Mouse (Mus musculus): ENCODE data around the gene Kcnh4.

The Kcnh4 gene

DNA sequence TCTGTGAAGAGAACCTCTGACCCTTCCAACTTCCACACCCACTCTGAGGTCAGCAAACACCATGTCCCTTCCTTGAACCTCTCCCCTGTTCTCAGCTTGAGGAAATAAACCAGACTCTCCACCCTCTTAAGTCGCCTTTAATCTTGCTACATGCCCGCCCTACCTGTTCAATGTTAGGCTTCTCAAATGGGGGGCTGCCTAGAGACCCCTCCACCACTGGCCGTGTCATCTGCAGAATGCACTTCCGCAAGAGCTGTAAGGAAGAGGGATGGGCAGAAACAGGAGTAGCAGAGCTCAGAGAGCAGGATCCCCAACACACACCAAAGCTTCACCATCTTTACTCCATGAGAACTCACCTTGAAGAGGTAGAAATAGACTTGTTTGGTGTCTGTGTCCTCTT is 48.8 kb downstream of the Kcnh4 start:
- no peak for DNase-seq (ENCODE audit: low read depth, low spot score)

DNA sequence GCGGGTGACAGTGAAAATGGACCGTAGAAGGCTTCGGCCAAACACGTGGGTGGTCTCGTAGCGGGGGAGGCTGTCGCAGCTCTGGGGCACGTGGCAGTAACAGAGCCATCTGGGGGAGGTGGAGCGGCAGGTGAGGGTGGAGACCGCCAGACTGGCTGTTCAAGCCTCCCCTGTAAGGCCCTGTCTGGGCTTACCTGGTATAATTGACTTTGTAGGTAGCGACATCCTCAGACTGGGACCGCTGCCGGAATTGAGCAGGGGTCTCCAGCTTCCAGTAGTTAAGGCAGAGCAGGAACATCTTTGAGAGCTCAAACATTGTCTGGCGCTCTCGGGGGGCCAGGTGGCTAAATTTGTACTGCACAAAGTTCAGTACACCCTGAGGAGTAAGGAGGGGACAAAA is 49.2 kb downstream of the Kcnh4 start:
- no peak for DNase-seq (ENCODE audit: low read depth, low spot score)

DNA sequence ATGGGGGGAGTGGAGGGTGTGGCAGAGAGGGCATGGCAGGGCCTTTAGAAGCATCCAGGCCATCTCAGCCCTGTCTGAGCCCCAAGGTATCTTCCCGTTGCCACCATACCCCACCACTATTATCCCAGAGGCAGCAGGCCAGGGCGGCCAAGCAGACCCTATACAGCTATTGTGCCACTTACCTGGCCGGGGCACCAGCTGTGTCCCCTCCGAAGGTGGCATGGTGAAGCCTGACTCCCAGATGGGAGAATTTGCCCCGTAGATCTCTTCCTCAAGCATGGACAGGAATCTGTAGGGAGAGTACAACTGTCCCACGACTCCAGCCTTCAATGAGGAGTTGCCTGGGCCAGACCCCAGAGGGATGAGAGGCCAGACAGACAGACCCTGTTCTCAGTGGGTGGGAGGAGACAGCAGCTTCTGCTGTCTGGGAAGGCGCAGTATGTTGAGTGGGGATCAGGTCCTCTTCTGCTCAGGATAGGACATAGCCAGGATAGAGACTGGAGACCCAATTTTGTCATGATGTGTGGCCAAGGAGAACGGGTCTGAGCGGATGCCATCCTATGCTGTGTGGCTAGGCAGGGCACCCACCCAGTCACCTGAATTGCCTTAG is 50.4 kb downstream of the Kcnh4 start:
- no peak for DNase-seq (ENCODE audit: low read depth, low spot score)

DNA sequence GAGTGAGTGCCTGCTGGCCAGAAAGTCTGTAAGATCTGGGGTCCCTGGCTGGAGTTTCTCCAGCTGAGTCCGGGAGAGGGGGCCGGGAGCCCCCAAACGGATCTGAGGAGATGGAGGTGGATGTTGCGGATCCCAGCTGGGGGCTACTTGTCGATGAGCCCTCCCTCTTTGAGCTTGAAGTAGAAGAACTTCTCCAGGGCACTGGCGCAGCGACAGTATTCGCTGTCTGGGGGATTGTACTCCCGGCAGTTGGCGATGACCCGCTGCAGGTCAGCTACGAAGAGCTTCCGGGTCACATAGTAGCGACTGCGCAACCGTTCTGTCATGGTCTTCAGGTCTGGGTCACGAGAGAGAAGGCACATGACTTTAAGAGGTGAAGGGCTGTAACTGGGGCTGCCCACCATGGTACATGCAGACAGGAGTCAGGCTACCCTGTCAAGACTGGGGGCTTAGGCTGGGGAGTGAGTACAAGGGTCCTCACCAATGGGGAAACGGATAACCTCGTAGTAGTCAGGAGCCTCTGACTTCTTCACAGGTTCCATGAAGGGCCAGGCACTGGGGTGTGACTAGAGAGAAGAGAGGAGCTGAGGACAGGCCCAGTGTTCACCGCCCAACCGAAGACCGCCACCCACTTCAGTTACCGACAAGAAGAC is 54.5 kb downstream of the Kcnh4 start:
- no peak for DNase-seq (ENCODE audit: low read depth, low spot score)

DNA sequence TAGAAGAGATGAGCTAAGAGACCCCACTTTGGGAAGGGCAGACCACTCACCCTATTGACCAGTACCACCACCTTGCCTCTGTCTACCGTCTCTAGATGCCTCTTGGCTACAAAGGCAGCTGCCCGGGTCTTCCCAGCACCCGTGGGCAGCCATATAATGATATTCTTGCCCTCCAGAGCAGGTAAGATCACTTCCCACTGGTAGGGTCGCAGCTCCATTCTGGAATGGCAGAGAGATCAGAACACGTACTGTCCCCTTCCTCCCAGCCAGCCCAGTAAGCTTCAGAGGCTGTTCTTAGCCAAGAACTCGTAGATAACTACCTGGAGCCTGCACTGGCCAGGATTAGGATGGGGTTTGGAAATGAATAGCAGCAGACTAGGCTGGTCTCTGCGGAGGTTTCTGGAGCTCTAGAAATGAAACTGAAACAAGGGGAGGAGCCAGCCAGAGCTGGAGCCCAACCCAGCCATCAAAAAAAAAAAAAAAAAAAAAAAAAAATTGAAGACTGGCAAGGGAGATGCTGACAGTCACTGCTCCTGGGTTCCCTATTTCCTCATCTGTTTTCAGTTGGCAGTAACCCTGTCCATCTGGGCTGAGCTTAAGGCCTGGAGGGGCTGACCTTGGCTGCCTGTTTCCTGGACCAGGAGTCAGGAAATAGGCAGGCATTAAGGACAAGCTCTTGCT is 55.8 kb downstream of the Kcnh4 start, which contains the start of gene Dhx58:
Gene Dhx58 (minus strand): TSS at position 421 of the 681 bp plus-strand sequence.
- DNase-seq (ENCODE audit: low read depth, low spot score) = no peak

DNA sequence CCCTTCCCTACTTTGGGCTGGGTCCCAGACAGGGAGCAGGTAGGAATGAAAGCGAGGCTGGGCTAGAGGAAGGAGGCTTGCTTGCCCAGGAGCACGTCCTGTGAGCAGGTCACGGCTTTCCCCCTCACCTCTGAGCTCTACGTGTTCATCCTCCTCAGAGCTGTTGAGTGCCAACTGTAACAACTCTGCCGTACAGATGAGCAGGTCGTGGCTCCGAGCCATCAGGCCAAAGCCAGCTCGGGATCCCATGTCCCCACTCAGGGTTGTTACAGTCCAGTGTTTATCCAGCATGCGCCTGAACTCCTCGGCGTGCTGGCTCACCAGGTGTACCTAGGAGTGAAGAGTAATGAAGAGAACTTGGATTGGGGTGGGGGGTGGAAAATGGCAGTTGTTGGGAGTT is 56.4 kb downstream of the Kcnh4 start:
- DNase-seq (ENCODE audit: low read depth, low spot score) = no peak

DNA sequence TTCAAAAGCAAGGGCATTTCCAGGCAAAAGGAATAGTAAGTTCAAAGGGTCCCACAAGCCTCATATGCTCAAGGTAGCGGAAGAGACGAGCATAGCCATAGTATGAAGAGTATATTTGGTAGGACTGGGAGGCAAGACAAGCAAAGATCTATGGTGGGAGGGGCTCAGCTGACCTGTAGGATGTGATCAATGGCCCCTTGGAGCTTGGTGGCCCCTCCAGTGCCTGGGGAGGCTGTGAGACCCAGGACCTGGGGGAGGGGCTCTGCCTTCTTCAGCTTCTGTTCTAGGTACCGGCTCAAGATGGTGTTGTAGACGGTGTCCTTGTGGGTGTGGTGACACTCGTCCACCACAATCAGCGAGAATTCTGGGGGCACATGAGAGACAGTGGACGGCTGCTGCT is 56.8 kb downstream of the Kcnh4 start:
- no peak for DNase-seq (ENCODE audit: low read depth, low spot score)

DNA sequence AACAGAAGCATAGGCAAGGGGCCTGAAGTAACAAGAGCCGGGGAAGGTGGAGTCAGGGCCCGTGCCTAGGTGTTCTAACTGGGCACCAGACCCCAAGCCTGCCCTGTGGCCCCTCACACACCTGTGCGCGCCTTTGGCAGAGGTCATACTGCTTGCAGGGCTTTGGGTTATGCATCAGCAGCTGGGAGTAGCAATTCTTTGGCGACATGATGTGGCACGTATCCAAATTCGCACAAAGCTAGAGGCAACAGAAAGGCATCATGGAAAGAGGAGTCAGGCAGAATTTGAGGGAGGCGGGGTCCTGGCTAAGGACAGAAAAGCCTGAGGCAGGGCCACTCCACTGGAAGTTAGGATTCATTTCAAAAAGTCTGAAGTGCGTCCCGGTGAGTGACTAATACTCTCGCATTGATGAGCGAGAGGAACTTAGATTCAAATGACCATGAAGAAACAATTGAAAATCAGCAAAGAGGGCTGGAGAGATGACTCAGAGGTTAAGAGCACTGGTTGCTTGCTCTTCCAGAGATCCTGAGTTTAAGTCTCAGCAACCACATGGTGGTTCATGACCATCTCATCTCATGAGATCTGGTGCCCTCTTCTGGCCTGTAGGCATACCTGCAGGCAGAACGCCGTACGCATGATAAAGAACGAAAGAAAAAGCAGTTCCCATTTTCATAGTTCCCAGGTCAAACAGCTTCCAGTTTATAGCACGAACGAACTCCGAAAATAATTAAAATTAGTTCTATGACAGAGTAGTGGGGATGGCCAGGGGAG is 57.5 kb downstream of the Kcnh4 start:
- DNase-seq (ENCODE audit: low read depth, low spot score) = peak; percentile 82

DNA sequence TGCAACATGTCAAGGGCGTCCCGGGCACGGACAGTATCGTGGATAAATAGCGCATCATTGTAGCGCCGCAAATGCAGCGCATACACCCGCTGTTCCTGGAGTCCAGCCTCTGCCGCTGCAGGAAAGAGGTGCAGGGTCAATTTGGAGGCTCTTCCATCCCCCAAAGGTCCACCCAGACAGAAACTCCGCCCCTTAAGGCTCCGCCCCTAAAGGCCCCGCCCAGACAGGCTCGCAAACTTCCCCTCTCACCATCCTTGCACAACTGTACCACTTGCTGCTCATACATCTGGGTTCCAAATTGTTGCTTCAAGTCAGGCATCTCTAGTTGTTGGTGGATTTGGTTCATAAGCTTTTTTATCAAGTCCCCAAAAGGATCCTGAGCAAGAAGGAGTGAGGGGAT is 58.4 kb downstream of the Kcnh4 start:
- DNase-seq (ENCODE audit: low read depth, low spot score) = no peak

DNA sequence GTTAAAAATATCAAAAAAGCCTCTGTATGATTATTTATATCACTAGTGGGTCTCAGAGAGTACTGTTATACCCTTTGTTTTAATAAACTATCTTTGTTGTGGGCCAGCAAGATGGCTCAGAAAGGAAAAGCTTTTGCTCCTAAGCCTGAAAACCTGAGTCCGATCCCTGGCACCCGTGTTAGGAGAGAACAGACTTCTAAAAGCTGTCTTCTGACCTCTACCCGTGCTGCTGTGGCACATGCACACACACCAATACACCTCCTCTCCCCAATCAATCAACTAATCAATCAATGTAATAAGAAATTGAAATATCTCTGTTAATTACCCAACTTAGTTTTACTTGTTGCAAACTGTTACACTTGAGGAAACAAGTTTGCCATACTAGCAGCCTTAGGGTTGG is 59.0 kb downstream of the Kcnh4 start:
- no peak for DNase-seq (ENCODE audit: low read depth, low spot score)

DNA sequence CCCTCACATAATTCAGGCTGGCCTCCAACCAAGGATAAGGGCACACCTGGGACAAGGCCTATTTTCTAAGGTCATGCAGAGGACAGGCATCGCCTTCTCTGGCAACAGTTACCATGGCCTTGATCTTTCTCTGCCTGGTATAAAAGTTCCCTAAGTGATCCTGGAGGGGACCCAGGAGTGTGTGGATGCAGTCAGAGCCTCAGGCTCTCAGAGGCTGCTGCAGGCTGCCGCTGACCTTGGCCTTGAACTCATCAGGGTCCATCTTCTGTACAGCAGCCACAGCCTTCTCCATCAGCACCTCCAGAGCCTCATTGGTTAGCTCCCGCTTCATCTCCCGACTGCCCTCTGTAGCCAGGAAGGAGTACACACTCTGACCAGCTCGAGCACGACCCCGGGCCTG is 61.8 kb downstream of the Kcnh4 start:
- DNase-seq (ENCODE audit: low read depth, low spot score) = no peak

DNA sequence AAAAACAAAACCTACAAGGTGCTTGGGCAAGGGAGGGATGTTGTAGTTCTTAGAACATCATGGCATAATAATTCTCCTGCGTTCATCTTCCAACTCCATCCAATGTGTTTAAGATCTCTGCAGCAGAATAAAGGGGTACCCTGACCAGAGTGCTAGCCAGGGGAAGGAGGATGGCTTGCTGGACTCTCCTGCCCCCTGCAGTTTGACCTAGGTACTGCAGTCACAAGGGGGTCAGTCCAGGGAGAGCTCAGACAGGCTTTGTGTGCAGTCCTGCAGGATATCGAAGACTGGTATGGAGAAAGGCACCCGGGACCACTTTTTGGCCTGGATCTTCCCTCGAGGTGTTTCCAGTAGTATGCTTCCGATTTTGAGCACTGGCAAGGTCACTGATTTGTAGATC is 64.8 kb downstream of the Kcnh4 start:
- DNase-seq (ENCODE audit: low read depth, low spot score) = peak; percentile 77

DNA sequence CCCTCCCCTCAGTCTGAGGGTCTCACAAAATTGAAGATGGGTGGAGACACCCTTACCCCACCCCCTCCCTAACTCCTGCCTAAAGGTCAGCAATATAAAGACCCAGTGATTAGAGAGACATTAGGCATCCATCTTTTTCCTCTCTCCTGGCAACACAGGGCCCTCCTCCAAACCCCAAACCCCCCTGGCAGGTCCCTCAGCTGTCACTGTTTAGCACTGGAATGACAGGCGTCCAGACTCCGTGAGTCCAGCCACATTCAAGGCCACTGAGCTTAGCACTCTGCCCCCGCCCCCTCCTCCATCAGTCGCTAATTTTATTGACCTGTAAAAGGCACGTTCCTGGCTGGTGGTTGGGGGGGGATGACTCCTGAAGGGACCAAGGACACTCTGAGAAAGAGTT is 66.6 kb downstream of the Kcnh4 start:
- no peak for DNase-seq (ENCODE audit: low read depth, low spot score)

DNA sequence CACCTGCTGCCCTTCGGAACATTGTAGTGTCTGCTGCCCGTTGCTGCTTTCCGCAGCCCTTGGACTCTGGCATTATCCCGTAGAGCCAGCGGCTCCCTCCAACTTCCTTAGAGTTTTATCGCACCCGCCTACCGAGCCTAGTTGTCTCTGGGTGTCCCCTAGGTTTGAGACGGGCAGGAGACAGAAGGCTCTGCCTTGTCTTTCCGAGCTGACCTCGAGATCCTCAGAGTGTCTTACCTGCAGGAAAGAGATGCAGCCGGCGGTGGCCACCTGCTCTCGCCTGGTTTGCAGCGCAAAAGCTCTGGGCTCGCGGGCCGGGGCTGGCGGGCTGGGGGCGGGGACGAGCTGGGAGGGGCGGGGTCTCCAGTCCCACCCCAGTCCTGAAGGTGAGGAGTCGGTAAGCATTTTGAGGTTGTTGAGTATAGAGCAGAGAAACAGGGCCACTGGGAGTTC is 67.6 kb downstream of the Kcnh4 start, which contains the start of gene Zfp385c:
Gene Zfp385c (minus strand): TSS at position 292 of the 453 bp plus-strand sequence.
- no peak for DNase-seq (ENCODE audit: low read depth, low spot score)

DNA sequence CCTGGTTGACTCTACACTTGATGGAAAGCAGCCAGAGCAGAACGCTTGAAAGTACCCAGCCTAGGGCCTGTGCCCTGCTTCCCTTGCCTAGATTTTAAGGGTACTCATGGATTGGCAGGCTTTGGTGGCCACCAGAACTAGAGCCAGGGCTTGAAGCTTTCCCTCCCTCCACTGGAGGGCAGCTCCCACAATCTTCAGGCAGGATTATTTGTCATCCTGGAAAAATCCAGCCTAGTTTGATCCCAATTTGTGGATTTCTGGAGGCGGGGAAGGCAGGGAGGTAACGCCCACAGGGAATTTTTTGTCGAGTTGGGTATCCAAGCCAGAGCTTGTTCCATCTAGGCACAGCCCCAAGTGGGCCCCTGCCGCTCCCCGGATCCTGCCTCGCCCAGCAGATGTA is 69.4 kb downstream of the Kcnh4 start:
- DNase-seq (ENCODE audit: low read depth, low spot score) = no peak
